Mouse (Mus musculus): ENCODE measurements around the gene Slit3.

The Slit3 gene

GRCm38 (mm10) chr11:35120894-35121610 lies at the start of gene Slit3:
Gene Slit3, plus strand, starts transcription at chr11:35121224.
- no peak for DNase-seq (ENCODE audit: low read depth, low spot score)

- DNase-seq (ENCODE audit: low read depth, low spot score) = no peak
Observed at GRCm38 (mm10) chr11:35071451-35071850, 49.6 kb upstream of the Slit3 start.

- DNase-seq (ENCODE audit: low read depth, low spot score) = no peak
Observed at GRCm38 (mm10) chr11:35075411-35075810, 45.6 kb upstream of the Slit3 start.

DNA sequence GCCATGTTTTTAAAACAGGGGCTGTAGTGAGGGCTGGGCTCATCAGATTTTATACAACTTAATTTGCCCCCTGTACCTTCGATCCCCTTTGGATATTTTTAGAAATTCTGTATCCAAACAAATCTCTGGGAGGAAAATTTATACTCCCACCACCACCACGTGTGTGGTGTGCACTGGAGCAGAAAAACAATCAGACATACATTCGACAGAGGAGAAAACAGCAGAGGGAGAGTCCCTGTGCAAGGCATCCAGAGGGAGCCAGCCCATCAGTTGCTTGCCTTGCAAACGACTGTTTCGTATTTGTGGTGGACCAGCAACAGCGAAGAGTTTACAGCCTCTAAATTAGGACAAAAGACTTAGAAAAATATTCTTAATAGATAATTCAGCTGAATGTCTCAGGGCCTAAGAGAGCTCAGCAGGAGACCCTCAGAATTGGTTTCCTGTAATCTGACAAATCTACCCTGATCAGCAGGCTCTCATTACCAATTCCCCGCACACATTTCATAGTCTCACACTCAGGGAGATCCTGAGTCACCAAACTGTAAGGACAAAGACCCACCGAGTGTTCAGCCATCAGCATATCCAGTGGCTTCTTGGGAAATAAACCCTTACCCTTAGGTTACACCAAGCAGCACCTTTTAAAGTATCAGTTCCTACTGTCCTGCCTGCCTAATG lies 40.4 kb upstream of the Slit3 start:
- DNase-seq (ENCODE audit: low read depth, low spot score) = no peak

- DNase-seq (ENCODE audit: low read depth, low spot score) = no peak
Observed at GRCm38 (mm10) chr11:35082297-35082696, 38.7 kb upstream of the Slit3 start.

DNA sequence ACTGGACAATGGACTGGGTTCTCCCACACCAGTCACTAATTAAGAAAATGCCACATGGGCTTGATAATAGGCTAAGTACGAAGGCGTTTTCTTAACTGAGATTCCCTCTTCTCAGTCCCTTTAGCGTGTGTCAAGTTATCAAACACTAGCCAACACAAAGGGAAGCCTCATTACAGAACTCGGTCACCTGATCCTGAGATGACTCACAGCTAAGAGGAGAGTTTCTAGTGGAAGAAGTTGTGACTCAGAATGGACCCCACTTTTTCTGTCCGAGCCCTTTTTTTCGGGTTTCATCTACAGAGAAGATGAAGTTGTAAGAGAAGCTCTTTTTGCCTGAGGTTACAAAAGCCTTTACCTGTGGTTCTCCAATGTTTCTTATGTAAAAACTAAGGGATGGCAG lies 38.0 kb upstream of the Slit3 start:
- DNase-seq (ENCODE audit: low read depth, low spot score) = no peak

DNA sequence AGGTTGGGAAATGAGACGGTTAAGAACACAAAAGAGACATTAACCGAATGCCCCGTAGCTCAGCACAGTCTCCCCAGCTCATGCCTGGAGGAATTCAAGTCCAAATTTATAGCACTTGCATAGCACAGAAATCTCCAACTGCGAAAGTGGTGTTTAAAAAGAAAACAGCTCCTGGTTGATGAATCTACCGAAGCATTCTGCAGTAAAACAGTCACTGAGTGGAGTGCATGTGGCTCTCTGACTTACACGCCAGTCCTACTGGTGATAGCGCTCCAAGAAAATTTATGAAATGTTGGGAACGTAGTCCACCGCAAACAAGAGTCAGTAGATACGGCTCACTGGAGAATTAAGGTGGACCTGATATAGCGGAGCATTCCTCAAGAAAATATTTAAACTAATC lies 35.7 kb upstream of the Slit3 start:
- DNase-seq (ENCODE audit: low read depth, low spot score) = no peak

DNA sequence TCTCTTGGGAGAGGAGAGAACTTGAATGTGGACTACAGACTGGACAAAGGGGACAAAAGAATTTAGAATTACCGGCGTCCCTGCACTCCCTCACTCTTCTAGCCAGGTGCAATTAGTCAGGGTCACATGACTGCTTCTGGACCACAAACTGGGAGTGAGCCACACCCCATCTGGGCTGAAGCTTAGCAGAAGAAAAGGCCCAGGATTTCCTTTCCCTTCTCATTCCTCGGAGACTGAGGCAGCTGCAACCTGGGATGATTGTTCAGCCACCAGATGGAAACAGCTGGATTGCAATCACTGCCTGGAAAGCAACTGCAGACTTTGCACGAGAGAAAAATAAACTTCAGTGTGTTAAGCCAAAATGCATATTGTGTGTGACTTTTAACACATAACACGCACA lies 35.0 kb upstream of the Slit3 start:
- no peak for DNase-seq (ENCODE audit: low read depth, low spot score)

GRCm38 (mm10) chr11:35087454-35087853 lies 33.6 kb upstream of the Slit3 start:
- no peak for DNase-seq (ENCODE audit: low read depth, low spot score)

DNA sequence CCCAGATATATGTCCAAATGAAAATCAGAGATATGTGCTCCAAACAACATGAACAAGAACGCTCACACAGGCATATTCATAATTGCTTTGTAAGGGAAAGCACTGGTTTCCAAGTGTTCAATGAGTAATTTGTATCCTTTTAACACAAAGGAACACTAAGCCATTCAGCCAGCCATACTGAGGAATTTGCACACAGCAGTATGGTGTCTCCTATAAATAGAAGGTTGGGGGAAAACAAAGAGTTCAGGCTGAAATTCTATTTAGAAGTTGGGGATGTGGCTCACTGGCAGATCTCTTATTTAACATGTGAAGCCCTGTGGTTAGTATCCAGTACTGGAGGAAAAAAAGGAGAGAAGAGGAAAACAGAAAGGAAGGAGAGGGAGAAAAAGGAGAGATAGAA lies 32.9 kb upstream of the Slit3 start:
- DNase-seq (ENCODE audit: low read depth, low spot score) = no peak

- DNase-seq (ENCODE audit: low read depth, low spot score) = no peak
Observed at GRCm38 (mm10) chr11:35090629-35091335, 30.2 kb upstream of the Slit3 start.

DNA sequence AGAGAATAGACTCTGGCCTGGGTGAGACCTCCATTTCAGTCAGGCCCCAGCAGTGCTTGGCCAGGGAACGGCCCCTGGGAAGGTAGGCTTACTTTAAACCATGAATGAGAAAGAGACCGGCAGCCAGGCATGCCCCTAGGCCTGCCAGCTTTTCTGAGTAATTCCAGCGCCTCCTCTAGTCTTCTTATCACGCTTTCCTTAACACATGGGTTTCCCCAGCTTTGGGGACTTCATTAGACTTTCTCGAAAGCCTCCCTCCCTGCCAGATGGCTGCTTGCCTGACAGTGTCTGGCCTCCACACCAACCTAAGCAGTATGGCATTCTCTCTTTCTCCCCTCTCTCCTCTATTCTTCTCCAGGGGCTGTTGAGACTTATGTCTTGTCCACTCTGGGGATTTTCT lies 24.5 kb upstream of the Slit3 start:
- DNase-seq (ENCODE audit: low read depth, low spot score) = no peak

GRCm38 (mm10) chr11:35109781-35110180 lies 11.2 kb upstream of the Slit3 start:
- DNase-seq (ENCODE audit: low read depth, low spot score) = no peak

- no peak for DNase-seq (ENCODE audit: low read depth, low spot score)
Observed at GRCm38 (mm10) chr11:35110784-35111183, 10.2 kb upstream of the Slit3 start.

- DNase-seq (ENCODE audit: low read depth, low spot score) = no peak
Observed at GRCm38 (mm10) chr11:35113290-35113689, 7.7 kb upstream of the Slit3 start.

DNA sequence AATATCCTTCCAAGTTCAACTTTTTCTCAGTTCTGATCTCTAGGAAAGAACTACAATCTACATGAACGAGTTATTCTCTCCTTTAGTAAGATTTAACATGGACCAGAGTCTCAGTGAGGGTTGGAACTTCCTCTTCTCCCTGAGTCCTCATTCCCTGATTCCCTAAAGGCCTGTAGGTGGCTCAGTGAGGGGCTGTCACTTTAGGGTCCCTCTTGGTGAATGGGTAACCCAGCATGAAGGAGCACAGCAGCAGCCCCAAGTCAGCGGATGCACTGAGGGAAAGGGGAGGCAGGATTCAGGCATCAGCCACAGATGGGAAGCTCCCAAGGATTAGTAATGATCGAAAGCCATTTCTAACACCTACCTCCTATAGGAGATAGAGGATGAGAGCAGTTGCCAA lies 4.6 kb upstream of the Slit3 start:
- DNase-seq (ENCODE audit: low read depth, low spot score) = no peak

GRCm38 (mm10) chr11:35117871-35118270 lies 3.2 kb upstream of the Slit3 start:
- DNase-seq (ENCODE audit: low read depth, low spot score) = no peak

- no peak for DNase-seq (ENCODE audit: low read depth, low spot score)
Observed at GRCm38 (mm10) chr11:35118731-35119130, 2.3 kb upstream of the Slit3 start.

- DNase-seq (ENCODE audit: low read depth, low spot score) = peak; percentile 49
Observed at GRCm38 (mm10) chr11:35119360-35119759, 1.7 kb upstream of the Slit3 start.

GRCm38 (mm10) chr11:35120076-35120475 lies 948 bp upstream of the Slit3 start:
- no peak for DNase-seq (ENCODE audit: low read depth, low spot score)

GRCm38 (mm10) chr11:35121611-35121959 lies 561 bp downstream of the Slit3 start:
- DNase-seq (ENCODE audit: low read depth, low spot score) = no peak

DNA sequence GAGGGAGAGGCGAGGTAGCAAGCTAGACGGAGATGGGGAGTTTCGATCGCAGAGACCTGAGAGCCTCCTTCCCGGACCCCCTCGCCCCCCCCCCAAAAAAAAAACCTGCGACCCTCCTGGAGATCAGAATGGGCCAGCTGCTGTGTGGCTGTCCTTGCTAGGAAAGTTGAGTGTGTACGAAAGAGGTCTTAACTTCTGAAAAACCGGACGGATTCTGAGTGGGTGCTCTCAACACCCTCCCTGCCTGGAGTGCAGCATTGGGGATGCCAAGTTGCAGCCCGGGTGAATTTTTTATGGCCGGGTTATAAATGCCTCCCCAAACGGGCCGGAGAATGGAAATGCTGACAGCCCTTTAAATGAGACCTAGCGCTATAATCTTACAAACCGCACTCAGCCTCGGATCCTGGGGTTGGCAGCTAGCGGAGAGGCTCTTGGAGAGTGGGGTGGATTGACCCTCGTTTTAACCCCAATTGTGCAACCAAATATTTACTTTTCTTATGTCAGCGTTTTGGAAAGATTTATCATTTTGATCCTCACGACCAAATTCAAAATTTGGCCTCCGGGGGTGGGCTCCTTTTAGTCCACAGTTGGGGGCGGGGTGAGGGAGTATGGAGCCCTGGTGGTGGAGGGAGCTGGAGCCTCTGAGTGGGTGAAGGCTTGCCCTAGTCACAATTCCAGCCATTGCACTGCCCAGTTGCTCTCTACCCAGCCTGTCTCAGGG lies 1.2 kb downstream of the Slit3 start:
- DNase-seq (ENCODE audit: low read depth, low spot score) = no peak
